Mouse (Mus musculus): ENCODE measurements around the gene Carns1. TPM values are rescaled to one million over a fixed set of nuclear protein-coding genes. Genes with fewer than 3 reads are reported as not detected.

The Carns1 gene
- total and polyA plus RNA-seq, 3 experiments, result 1.7 to 4.0 (median 3.8) TPM

- H3K9ac ChIP-seq (ENCODE audit: insufficient read depth, low read depth), result peak within 1 kb of the TSS; percentile 96
- H3K36me3 ChIP-seq (replicated peaks in 1 of 2; ENCODE audit: control insufficient read depth in 1 of 2, insufficient read depth in 1 of 2, low read length in 1 of 2), result peaks cover 27 to 39% of the 10 kb centered on the region in 2 experiments
- peak within 1 kb of the TSS; percentile 52 to 92 (median 77) for H3K4me3 ChIP-seq (replicated peaks in 1 of 3; ENCODE audit: low read depth in 2 of 3, low read length in 2 of 3, poor library complexity in 1 of 3)
- dilution Hi-C loops (cut with MboI; ENCODE audit: extremely low pct_ligation_motif_present, extremely low pct_unique_long_range_greater_than_20kb, low sequenced_read_pairs), result no loop called here
- peaks cover 15% of the 10 kb centered on the region for H3K79me2 ChIP-seq (replicated peaks; ENCODE audit: control insufficient read depth, extremely low read depth, insufficient read depth, poor library complexity, severe bottlenecking)
- peak within 1 kb of the TSS; percentile 93 for H3K4me2 ChIP-seq (ENCODE audit: insufficient read depth, low read depth, poor library complexity, severe bottlenecking)
- 0 out of 2 replicates have a peak, but pooled peaks have one; percentile 16 for TF ChIP-seq ETS1 (conservative IDR thresholded peaks at IDR 0.05; ENCODE audit: low read depth, low read length)
- peak; percentile 56 for TF ChIP-seq USF1 (IDR thresholded peaks at IDR 0.05; ENCODE audit: low read depth, low read length)
- TF ChIP-seq NRF1 (IDR thresholded peaks at IDR 0.05; ENCODE audit: low read depth, low read length), result 0 out of 2 replicates have a peak, but pooled peaks have one; percentile 39
- peak; percentile 60 for TF ChIP-seq HCFC1 (IDR thresholded peaks at IDR 0.05; ENCODE audit: low read depth, low read length)
- TF ChIP-seq POLR2AphosphoS2 (IDR thresholded peaks at IDR 0.05; ENCODE audit: low read depth, low read length), result no peak
- no peak for TF ChIP-seq KAT2A (IDR thresholded peaks at IDR 0.05; ENCODE audit: insufficient replicate concordance, low read length)
- peak; percentile 96 for TF ChIP-seq BHLHE40 (IDR thresholded peaks at IDR 0.05; ENCODE audit: low read depth, low read length)
- TF ChIP-seq CHD1 (IDR thresholded peaks at IDR 0.05; ENCODE audit: low read depth, low read length), result no peak
- no peak for TF ChIP-seq RCOR1 (conservative IDR thresholded peaks at IDR 0.05; ENCODE audit: low read depth, low read length)
- peak; percentile 70 for TF ChIP-seq POLR2A (IDR thresholded peaks at IDR 0.05; ENCODE audit: low read depth, low read length)
- peak; percentile 66 for TF ChIP-seq TCF12 (IDR thresholded peaks at IDR 0.05; ENCODE audit: low read depth, low read length)
- peak; percentile 95 for TF ChIP-seq ELF1 (IDR thresholded peaks at IDR 0.05; ENCODE audit: low read depth, low read length)
- peak; percentile 55; the same call in 1 of the 2 replicates for TF ChIP-seq IRF4 (IDR thresholded peaks at IDR 0.05; ENCODE audit: low read depth, low read length)
- peak; percentile 30; the same call in 1 of the 2 replicates for TF ChIP-seq NELFE (IDR thresholded peaks at IDR 0.05; ENCODE audit: low read depth, low read length)
- 0 out of 2 replicates have a peak, but pooled peaks have one; percentile 28 for TF ChIP-seq UBTF (IDR thresholded peaks at IDR 0.05; ENCODE audit: low read depth, low read length)
- TF ChIP-seq ZMIZ1 (IDR thresholded peaks at IDR 0.05; ENCODE audit: low read depth, low read length), result no peak
- TF ChIP-seq SMC3 (IDR thresholded peaks at IDR 0.05; ENCODE audit: low read depth, low read length), result no peak
- peak; percentile 86 for DNase-seq (ENCODE audit: extremely low read depth)
- peaks cover 5% of the 10 kb centered on the region for H3K9me3 ChIP-seq (replicated peaks; ENCODE audit: low read length)
- peak within 1 kb of the TSS; percentile 84 for H3K27ac ChIP-seq (ENCODE audit: insufficient read depth, low read depth)
- no peaks in the 10 kb centered on the region for H3K27me3 ChIP-seq (replicated peaks)
- in situ Hi-C loops (cut with MboI; ENCODE audit: low pct_ligation_motif_present, low pct_unique_long_range_greater_than_20kb, low sequenced_read_pairs), result no loop called here
- peaks cover 45 to 75% of the 10 kb centered on the region in 2 experiments for H3K4me1 ChIP-seq (ENCODE audit: control insufficient read depth in 1 of 2, insufficient read depth in 2 of 2)
Observed at GRCm38 (mm10) chr19:4148491-4148806, 26.8 kb downstream of the Carns1 start, which contains the start of gene Coro1b. Gene Coro1b, plus strand, starts transcription at chr19:4148619.

- DNase-seq (ENCODE audit: extremely low read depth), result no peak
- dilution Hi-C loops (cut with MboI; ENCODE audit: extremely low pct_ligation_motif_present, extremely low pct_unique_long_range_greater_than_20kb, low sequenced_read_pairs) (no loop called here), in situ Hi-C loops (cut with MboI; ENCODE audit: low pct_ligation_motif_present, low pct_unique_long_range_greater_than_20kb, low sequenced_read_pairs) (no loop called here)
- peaks cover 47 to 75% of the 10 kb centered on the region in 2 experiments for H3K4me1 ChIP-seq (ENCODE audit: control insufficient read depth in 1 of 2, insufficient read depth in 2 of 2)
- H3K27me3 ChIP-seq (replicated peaks), result no peaks in the 10 kb centered on the region
- peak overlapping the region; percentile 7 to 77 (median 36) for H3K4me3 ChIP-seq (replicated peaks in 1 of 3; ENCODE audit: low read depth in 2 of 3, low read length in 2 of 3, poor library complexity in 1 of 3)
- H3K9ac ChIP-seq (ENCODE audit: insufficient read depth, low read depth), result peak overlapping the region; percentile 27; the same call in 1 of the 2 replicates
- H3K36me3 ChIP-seq (replicated peaks in 1 of 2; ENCODE audit: control insufficient read depth in 1 of 2, insufficient read depth in 1 of 2, low read length in 1 of 2), result peaks cover 22 to 33% of the 10 kb centered on the region in 2 experiments
- H3K9me3 ChIP-seq (replicated peaks; ENCODE audit: low read length), result peaks cover 5% of the 10 kb centered on the region
- 0 out of 2 replicates have a peak overlapping the region, but pooled peaks have one; percentile 5 for H3K27ac ChIP-seq (ENCODE audit: insufficient read depth, low read depth)
- peaks cover 15% of the 10 kb centered on the region for H3K79me2 ChIP-seq (replicated peaks; ENCODE audit: control insufficient read depth, extremely low read depth, insufficient read depth, poor library complexity, severe bottlenecking)
- peak overlapping the region; percentile 54 for H3K4me2 ChIP-seq (ENCODE audit: insufficient read depth, low read depth, poor library complexity, severe bottlenecking)
- TF ChIP-seq ZC3H11A (IDR thresholded peaks at IDR 0.05; ENCODE audit: low read depth, low read length), result no peak
- TF ChIP-seq TBP (conservative IDR thresholded peaks at IDR 0.05; ENCODE audit: low read depth, low read length), result 0 out of 2 replicates have a peak, but pooled peaks have one; percentile 17
Observed at GRCm38 (mm10) chr19:4147782-4148490, 27.3 kb downstream of the Carns1 start.
